Mouse (Mus musculus) left cerebral cortex, adult 11 months (tissue): ENCODE data around the gene S100a7a.

Experiments used
- DNase-seq: peaks from one replicate; pipeline ENCODE4 v3.0.0; 2022; ENCODE audit warnings: low spot score

S100a7a gene

GRCm38 (mm10) chr3:90627807-90628206 lies 26.0 kb upstream of the S100a7a start:
- no peak for DNase-seq

GRCm38 (mm10) chr3:90629298-90629697 lies 24.5 kb upstream of the S100a7a start:
- no peak for DNase-seq

GRCm38 (mm10) chr3:90631984-90632383 lies 21.8 kb upstream of the S100a7a start:
- no peak for DNase-seq

GRCm38 (mm10) chr3:90638511-90639275 lies 15.1 kb upstream of the S100a7a start:
- DNase-seq, result no peak

GRCm38 (mm10) chr3:90639511-90640154 lies 14.2 kb upstream of the S100a7a start:
- no peak for DNase-seq

GRCm38 (mm10) chr3:90640981-90641380 lies 12.8 kb upstream of the S100a7a start:
- no peak for DNase-seq

GRCm38 (mm10) chr3:90644220-90644619 lies 9.6 kb upstream of the S100a7a start:
- no peak for DNase-seq

- no peak for DNase-seq
Observed at GRCm38 (mm10) chr3:90647291-90647690, 6.5 kb upstream of the S100a7a start.

- DNase-seq, result peak; percentile 40
Observed at GRCm38 (mm10) chr3:90648981-90649380, 4.8 kb upstream of the S100a7a start.

- no peak for DNase-seq
Observed at GRCm38 (mm10) chr3:90649832-90650231, 4.0 kb upstream of the S100a7a start.

GRCm38 (mm10) chr3:90652878-90653508 lies 824 bp upstream of the S100a7a start:
- peak; percentile 74 for DNase-seq

GRCm38 (mm10) chr3:90657405-90657804 lies 3.6 kb downstream of the S100a7a start:
- DNase-seq, result no peak

- no peak for DNase-seq
Observed at GRCm38 (mm10) chr3:90659364-90660044, 5.7 kb downstream of the S100a7a start.

- DNase-seq, result no peak
Observed at GRCm38 (mm10) chr3:90664219-90664618, 10.4 kb downstream of the S100a7a start.

- DNase-seq, result no peak
Observed at GRCm38 (mm10) chr3:90668846-90669245, 15.0 kb downstream of the S100a7a start, which contains the start of gene S100a8. Gene S100a8 (plus strand): TSS chr3:90668978.

GRCm38 (mm10) chr3:90678656-90679055 lies 24.8 kb downstream of the S100a7a start:
- no peak for DNase-seq

GRCm38 (mm10) chr3:90683929-90684328 lies 30.1 kb downstream of the S100a7a start:
- no peak for DNase-seq

GRCm38 (mm10) chr3:90686835-90687234 lies 33.0 kb downstream of the S100a7a start:
- DNase-seq, result no peak

- no peak for DNase-seq
Observed at GRCm38 (mm10) chr3:90693496-90693895, 39.7 kb downstream of the S100a7a start.

GRCm38 (mm10) chr3:90695613-90696012 lies 41.8 kb downstream of the S100a7a start, which contains the start of gene S100a9:
Gene S100a9 (minus strand): TSS chr3:90695721.
- no peak for DNase-seq

GRCm38 (mm10) chr3:90702244-90702643 lies 48.4 kb downstream of the S100a7a start:
- no peak for DNase-seq
